Mouse (Mus musculus) bone marrow, adult 2 months (tissue): ENCODE results near the gene Btbd35f21.
"Not testable (repeated sequence)": the region's sequence is repeated elsewhere in the genome, so short reads cannot be mapped to it uniquely, and the experiment has no call there.

ENCODE experiments used
- CTCF ChIP-seq: fragments of 200-500 bp; IDR thresholded peaks from 2 replicates; pipeline ENCODE4 v1.5.1; 2011; ENCODE audit warnings: low read length, control low read depth; ENCODE audit not compliant: control insufficient read depth, insufficient read depth
- POLR2A ChIP-seq: fragments of 200-500 bp; IDR thresholded peaks from 2 replicates; pipeline ENCODE4 v1.6.1; 2011; ENCODE audit warnings: low read depth, mild to moderate bottlenecking, control low read depth, low read length, borderline replicate concordance; ENCODE audit not compliant: control insufficient read depth

GRCm38 (mm10) chrX:32725809-32726208, at the start of gene Btbd35f21:
- not testable (repeated sequence) for TF ChIP-seq CTCF, POLR2A
